ENCODE assay signal across 8 mouse cellular contexts in the genomic region with DNA sequence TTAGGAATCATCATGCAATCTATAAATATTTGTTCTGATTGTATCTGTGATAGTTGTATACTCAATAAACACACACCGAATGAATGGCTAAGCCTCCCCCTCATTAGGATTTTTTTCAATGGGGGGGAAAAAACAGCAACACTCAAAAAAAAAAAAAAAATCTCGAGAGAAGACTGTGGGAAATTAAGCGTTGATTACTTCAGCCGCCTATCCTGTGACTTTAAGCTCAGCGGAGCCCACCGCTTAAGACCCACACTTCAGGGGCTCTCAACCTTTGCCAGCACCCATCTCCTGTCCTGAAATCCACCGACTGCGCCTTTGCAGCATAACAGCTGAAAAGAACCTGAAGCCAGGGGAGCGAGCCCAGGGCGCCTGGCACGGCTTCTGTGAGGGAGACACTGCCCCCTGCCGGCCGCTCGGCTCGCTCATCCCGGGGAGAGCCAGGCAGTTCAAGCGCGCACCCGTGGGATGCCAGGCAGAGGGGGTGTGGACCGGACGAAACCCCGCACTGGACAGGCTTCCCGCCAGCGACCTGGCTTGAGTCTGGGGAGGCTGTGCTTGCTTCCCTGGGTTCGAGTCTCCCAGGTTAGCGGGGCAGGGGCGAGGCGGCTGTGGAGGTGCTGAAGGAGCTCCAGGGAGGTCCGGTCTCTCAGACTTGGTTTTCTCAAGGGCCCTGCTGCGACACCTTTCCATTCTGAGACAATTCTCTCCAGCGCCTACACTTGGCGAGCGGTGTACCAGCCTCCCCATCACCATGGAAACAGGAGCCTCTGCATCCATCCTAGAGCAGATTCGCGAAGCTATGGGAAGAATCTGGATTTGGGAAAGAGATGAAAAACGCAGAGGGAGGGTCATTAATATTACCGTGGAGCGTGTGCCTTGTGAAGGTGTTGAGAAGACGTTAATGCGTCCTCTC. TPM values are rescaled to one million over a fixed set of nuclear protein-coding genes. Genes with fewer than 3 reads are reported as not detected.
A peak's percentile ranks its signal among the peaks of the same experiment; 100 is the strongest.
DNase-seq lines count a peak whose midpoint lies in the region; ATAC-seq lines count a peak whose summit lies in the region.

No protein-coding gene starts in this region.

- no peaks in the 10 kb centered on the region for H3K36me3 ChIP-seq in intestine, embryonic 15.5 days

- H3K4me2 ChIP-seq in intestine, embryonic 15.5 days (replicated peaks): peak overlapping the region; percentile 69

- intact Hi-C loops in left cerebral cortex, postnatal 14 days (cut with DNase I): loop anchor here (2.0 kb wide), 1 partner anchor 35 kb away; no protein-coding TSS in a partner anchor

- no peaks in the 10 kb centered on the region for H3K9me3 ChIP-seq in intestine, embryonic 15.5 days

- H3K27ac ChIP-seq in intestine, embryonic 15.5 days: no peak overlapping the region

- H3K27me3 ChIP-seq in intestine, embryonic 15.5 days (replicated peaks): peaks cover 35% of the 10 kb centered on the region

- peak; percentile 61 for ATAC-seq in activated CD4-positive, CD25-positive, alpha-beta regulatory T cell, adult 4 months
- ATAC-seq in intestine, embryonic 15.5 days: peak; percentile 88

- peak overlapping the region; percentile 35 for H3K4me3 ChIP-seq in intestine, embryonic 15.5 days (replicated peaks)

- peak; percentile 88 for DNase-seq in embryo, embryonic 10 days (ENCODE audit: low spot score)
- DNase-seq in gastrocnemius, postnatal 25 days: peak; percentile 76
- peak; percentile 92 to 93 for DNase-seq in left cerebral cortex, postnatal 14 days (ENCODE audit: low spot score in 2 of 2)
- DNase-seq in mesoderm, embryonic 11.5 days (ENCODE audit: low read depth, low spot score): peak; percentile 86
- DNase-seq in right cerebral cortex, postnatal 25 days: peak; percentile 92
- peak; percentile 73 to 86 for DNase-seq in urinary bladder, postnatal 36 days (ENCODE audit: low spot score in 2 of 2)

- H3K4me1 ChIP-seq in intestine, embryonic 15.5 days (replicated peaks): 0 out of 2 replicates have a peak, but pooled peaks cover 2% of the 10 kb centered on the region

- no peak overlapping the region for H3K9ac ChIP-seq in intestine, embryonic 15.5 days

- 4% methylated on average over 40 of the region's 40 CpGs for WGBS in intestine, embryonic 15.5 days

RNA-seq across cellular contexts. Expression of a gene that starts 8.6 kb away (rescaled TPM):
- under 1 TPM in 1 of 2 experiments, not detected in 1; 0.62 TPM for polyA plus RNA-seq in activated CD4-positive, CD25-positive, alpha-beta regulatory T cell, adult 4 months (2017; shearing (Covaris generic))
- not detected for total RNA-seq in gastrocnemius, postnatal 25 days (2021)
- polyA plus RNA-seq in intestine, embryonic 15.5 days (2015; fragmentation: Nextera tagmentation; extraction: Ambion mirVana): 0.67 and 0.92 TPM in 2 replicates
- 10 to 100 TPM; 12.6 to 13.3 TPM for total RNA-seq in left cerebral cortex, postnatal 14 days (2021)

RNA-seq across cellular contexts. Expression of a gene that starts 22.2 kb away (rescaled TPM):
- 1 to 10 TPM in 1 of 2 experiments, under 1 TPM in 1; 0.50 to 1.5 TPM for polyA plus RNA-seq in activated CD4-positive, CD25-positive, alpha-beta regulatory T cell, adult 4 months (2017; shearing (Covaris generic))
- total RNA-seq in gastrocnemius, postnatal 25 days (2021): 1 to 10 TPM in 1 of 2 experiments, under 1 TPM in 1; 0.40 to 1.0 TPM
- 0.97 and 1.1 TPM in 2 replicates for polyA plus RNA-seq in intestine, embryonic 15.5 days (2015; fragmentation: Nextera tagmentation; extraction: Ambion mirVana)
- total RNA-seq in left cerebral cortex, postnatal 14 days (2021): 10 to 100 TPM; 53.9 to 64.1 TPM

RNA-seq across cellular contexts. Expression of a gene that starts 28.6 kb away (rescaled TPM):
- 1 to 10 TPM; 1.3 to 1.7 TPM for polyA plus RNA-seq in activated CD4-positive, CD25-positive, alpha-beta regulatory T cell, adult 4 months (2017; shearing (Covaris generic))
- total RNA-seq in gastrocnemius, postnatal 25 days (2021): 1 to 10 TPM; 2.7 to 3.5 TPM
- 68.0 and 117 TPM in 2 replicates for polyA plus RNA-seq in intestine, embryonic 15.5 days (2015; fragmentation: Nextera tagmentation; extraction: Ambion mirVana)
- 1 to 10 TPM; 2.7 to 3.4 TPM for total RNA-seq in left cerebral cortex, postnatal 14 days (2021)

RNA-seq across cellular contexts. Expression of a gene that starts 36.8 kb away (rescaled TPM):
- polyA plus RNA-seq in activated CD4-positive, CD25-positive, alpha-beta regulatory T cell, adult 4 months (2017; shearing (Covaris generic)): 10 to 100 TPM; 22.8 to 27.3 TPM
- 10 to 100 TPM; 53.1 to 56.8 TPM for total RNA-seq in gastrocnemius, postnatal 25 days (2021)
- polyA plus RNA-seq in intestine, embryonic 15.5 days (2015; fragmentation: Nextera tagmentation; extraction: Ambion mirVana): 23.3 and 23.7 TPM in 2 replicates
- 10 to 100 TPM; 56.0 to 57.6 TPM for total RNA-seq in left cerebral cortex, postnatal 14 days (2021)

Comparison
In these comparisons a context has a peak if more than half of its experiments do, and no peak if none do; other contexts are left out.
1. RNA of a gene that starts 8.6 kb away (total RNA-seq): 12.6 to 13.3 TPM in left cerebral cortex, postnatal 14 days; not detected in gastrocnemius, postnatal 25 days; every median in the first group is over 10 times any median in the second.
2. RNA of a gene that starts 22.2 kb away (total RNA-seq): 53.9 to 64.1 TPM in left cerebral cortex, postnatal 14 days; 0.40 to 1.0 TPM in gastrocnemius, postnatal 25 days; every median in the first group is over 10 times any median in the second.
3. Peak in every context shown above with its lines, with median percentiles within 50 percentile points of each other: DNase-seq.